ENCODE assay signal across 8 mouse cellular contexts in the genomic region with DNA sequence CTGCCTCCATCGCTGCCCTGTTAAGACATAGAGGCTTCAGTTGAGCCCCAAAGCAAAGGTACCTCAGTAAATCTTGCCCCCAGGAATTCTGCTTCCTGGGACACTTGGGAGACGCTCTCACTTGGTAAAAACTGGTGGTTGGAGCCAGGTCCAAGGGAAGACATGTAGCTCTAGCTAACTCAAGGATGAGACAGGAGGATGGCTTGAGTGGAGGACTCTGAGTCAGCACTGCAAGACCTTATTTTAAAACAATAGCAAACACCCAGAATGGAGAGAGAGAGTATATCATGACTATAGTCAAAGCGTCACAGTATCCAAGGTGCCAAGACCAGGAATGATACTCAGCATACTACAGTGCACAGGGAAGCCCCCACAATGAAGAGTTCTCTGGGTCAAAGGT. TPM values are rescaled to one million over a fixed set of nuclear protein-coding genes. Genes with fewer than 3 reads are reported as not detected.
A peak's percentile ranks its signal among the peaks of the same experiment; 100 is the strongest.
DNase-seq lines count a peak whose midpoint lies in the region; ATAC-seq and TF ChIP-seq lines count a peak whose summit lies in the region.
"Had no signal": no experiment of that assay in that cellular context is flagged by ENCODE, and none has a peak within 500 bp of the region (broad histone marks: within the 10 kb centered on the region; RNA-seq: fewer than 3 reads in every experiment).

No protein-coding gene starts in this region.

- peak overlapping the region; percentile 25 for H3K4me3 ChIP-seq in testis, adult 2 months (ENCODE audit: control insufficient read depth, low read depth, low read length)
- H3K4me3 ChIP-seq in hindbrain, embryonic 10.5 days: peak overlapping the region; percentile 93
- H3K4me3 ChIP-seq in liver, embryonic 16.5 days (ENCODE audit: low read depth, low read length): peak overlapping the region; percentile 81
- no peak overlapping the region for H3K4me3 ChIP-seq in lung, adult 2 months (replicated peaks; ENCODE audit: extremely low read depth, low read depth, low read length)

- TF ChIP-seq CTCF in testis, adult 2 months (IDR thresholded peaks at IDR 0.05; ENCODE audit: control insufficient read depth, insufficient read depth, insufficient replicate concordance, low read depth, low read length): no peak
- no peak for TF ChIP-seq CTCF in lung, adult 2 months (IDR thresholded peaks at IDR 0.05; ENCODE audit: insufficient read depth, low read length)

- no peaks in the 10 kb centered on the region for H3K9me3 ChIP-seq in hindbrain, embryonic 10.5 days
- no peaks in the 10 kb centered on the region for H3K9me3 ChIP-seq in liver, embryonic 16.5 days (replicated peaks; ENCODE audit: control insufficient read depth, low read length)

- H3K27ac ChIP-seq in testis, adult 2 months (ENCODE audit: control insufficient read depth, insufficient read depth, low read depth, low read length): no peak overlapping the region
- H3K27ac ChIP-seq in hindbrain, embryonic 10.5 days: no peak overlapping the region
- peak overlapping the region; percentile 92 for H3K27ac ChIP-seq in liver, embryonic 16.5 days (ENCODE audit: low read length)

- 83% methylated on average over 3 of the region's 3 CpGs for WGBS in hindbrain, embryonic 10.5 days
- 63% methylated on average over 3 of the region's 3 CpGs for WGBS in liver, embryonic 16.5 days (ENCODE audit: insufficient replicate concordance)
- 85% methylated on average over 3 of the region's 3 CpGs for WGBS in lung, adult 2 months

- no peaks in the 10 kb centered on the region for H3K36me3 ChIP-seq in testis, adult 2 months (ENCODE audit: control insufficient read depth, insufficient read depth, low read length)
- peaks cover 27% of the 10 kb centered on the region; the same call in 1 of the 2 replicates for H3K36me3 ChIP-seq in hindbrain, embryonic 10.5 days
- no peaks in the 10 kb centered on the region for H3K36me3 ChIP-seq in liver, embryonic 16.5 days (ENCODE audit: control insufficient read depth, insufficient read depth)

- H3K4me2 ChIP-seq in liver, embryonic 16.5 days (ENCODE audit: low read depth, low read length): peak overlapping the region; percentile 76

- peaks cover 15% of the 10 kb centered on the region for H3K4me1 ChIP-seq in testis, adult 2 months (ENCODE audit: control insufficient read depth, insufficient read depth, low read length)
- H3K4me1 ChIP-seq in hindbrain, embryonic 10.5 days (replicated peaks): peaks cover 60% of the 10 kb centered on the region
- H3K4me1 ChIP-seq in liver, embryonic 16.5 days (ENCODE audit: control insufficient read depth, low read depth, low read length): peaks cover 72% of the 10 kb centered on the region
- H3K4me1 ChIP-seq in lung, adult 2 months (ENCODE audit: control insufficient read depth, insufficient read depth, low read length): 0 out of 2 replicates have a peak, but pooled peaks cover 2% of the 10 kb centered on the region

- peak overlapping the region; percentile 97 for H3K9ac ChIP-seq in liver, embryonic 16.5 days (ENCODE audit: low read depth, low read length)

- ATAC-seq in liver, embryonic 16.5 days (ENCODE audit: low read depth): no peak

- no peaks in the 10 kb centered on the region for H3K27me3 ChIP-seq in testis, adult 2 months (ENCODE audit: control insufficient read depth, insufficient read depth, low read length)
- H3K27me3 ChIP-seq in hindbrain, embryonic 10.5 days (ENCODE audit: insufficient read depth, poor library complexity, severe bottlenecking): peaks cover 12% of the 10 kb centered on the region; the same call in 1 of the 2 replicates
- H3K27me3 ChIP-seq in liver, embryonic 16.5 days (ENCODE audit: control insufficient read depth, insufficient read depth, low read depth, low read length): no peaks in the 10 kb centered on the region

- DNase-seq in testis, postnatal 14 days (ENCODE audit: low spot score): no peak
- no peak for DNase-seq in hindbrain, embryonic 10.5 days (ENCODE audit: low spot score)
- DNase-seq in urinary bladder, adult 18-20 months (ENCODE audit: low spot score in 2 of 2): no peak
- no peak for DNase-seq in adipocyte (ENCODE audit: low spot score)
- no peak for DNase-seq in lung, adult 2 months
- DNase-seq: thymus, postnatal 36 days had no signal

- no peak for TF ChIP-seq POLR2A in testis, adult 2 months (IDR thresholded peaks at IDR 0.05; ENCODE audit: control insufficient read depth, low read depth, low read length)
- TF ChIP-seq POLR2A in lung, adult 2 months (IDR thresholded peaks at IDR 0.05; ENCODE audit: borderline replicate concordance, extremely low read depth, low read depth, low read length): no peak

RNA-seq across cellular contexts. Expression of a gene that starts 2.4 kb away (rescaled TPM):
- polyA plus RNA-seq in testis, adult 2 months (2012; rRNA removed): 58.1 and 64.6 TPM in 2 replicates
- polyA plus RNA-seq in hindbrain, embryonic 10.5 days (2016; fragmentation: Nextera tagmentation; extraction: Ambion mirVana): 70.2 and 70.8 TPM in 2 replicates
- 28.8 and 29.8 TPM in 2 replicates for polyA plus RNA-seq in liver, embryonic 16.5 days (2015; fragmentation: Nextera tagmentation; extraction: Ambion mirVana)
- polyA plus RNA-seq in lung, adult 2 months (2012; rRNA removed): 21.3 and 24.5 TPM in 2 replicates
